Mouse (Mus musculus) liver, embryonic 18 days (tissue): ENCODE measurements around the gene Sec31b. TPM values are rescaled to one million over a fixed set of nuclear protein-coding genes. Genes with fewer than 3 reads are reported as not detected.

Experiments used
- polyA plus RNA-seq: library from polyadenylated mRNA; depleted of rRNA; stranded (reverse); fragments of >200 nt; gene quantifications from 2 replicates; pipeline ENCODE4 v1.2.3, GENCODE M21; 2012; rRNA removed

The Sec31b gene
- 2.2 and 2.4 TPM in 2 replicates for polyA plus RNA-seq

GRCm38 (mm10) chr19:44545321-44546041 lies at the start of gene Sec31b:
TSS of gene Sec31b (minus strand) at chr19:44545864.

GRCm38 (mm10) chr19:44562652-44563206 lies 17.1 kb upstream of the Sec31b start, which contains the start of gene Hif1an:
TSS of gene Hif1an (plus strand) at chr19:44562850.

GRCm38 (mm10) chr19:44554861-44555590 lies 9.4 kb upstream of the Sec31b start, which contains the start of gene Ndufb8:
TSS of gene Ndufb8 (minus strand) at chr19:44555440.

GRCm38 (mm10) chr19:44552731-44553130 lies 7.1 kb upstream of the Sec31b start, which contains the start of gene Gm20538:
TSS of gene Gm20538 (minus strand) at chr19:44552831.

GRCm38 (mm10) chr19:44493128-44493527 lies 52.5 kb downstream of the Sec31b start, which contains the start of gene Wnt8b:
TSS of gene Wnt8b (plus strand) at chr19:44493472.

Other genes with a start within 250 kb of the Sec31b start
- 0.06 and 0.07 TPM in 2 replicates for gene Scd4, start 212.8 kb downstream of the Sec31b start, polyA plus RNA-seq
- gene Scd1, start 138.0 kb downstream of the Sec31b start, polyA plus RNA-seq: 63.8 and 123 TPM in 2 replicates
- gene Wnt8b, start 52.4 kb downstream of the Sec31b start, polyA plus RNA-seq: not detected in 2 replicates
- not detected in 2 replicates for gene Gm20538, start 7.0 kb upstream of the Sec31b start, polyA plus RNA-seq
- 248 and 254 TPM in 2 replicates for gene Ndufb8, start 9.6 kb upstream of the Sec31b start, polyA plus RNA-seq
- gene Hif1an, start 17.0 kb upstream of the Sec31b start, polyA plus RNA-seq: 6.2 and 6.4 TPM in 2 replicates
- gene Pax2, start 210.2 kb upstream of the Sec31b start, polyA plus RNA-seq: not detected in 2 replicates